Mouse (Mus musculus) lung, postnatal 25 days (tissue): ENCODE results near the gene Uvssa.

Experiments
- DNase-seq: peaks from one replicate; pipeline ENCODE4 v3.0.0; 2022; ENCODE audit warnings: low spot score

Gene Uvssa

DNA sequence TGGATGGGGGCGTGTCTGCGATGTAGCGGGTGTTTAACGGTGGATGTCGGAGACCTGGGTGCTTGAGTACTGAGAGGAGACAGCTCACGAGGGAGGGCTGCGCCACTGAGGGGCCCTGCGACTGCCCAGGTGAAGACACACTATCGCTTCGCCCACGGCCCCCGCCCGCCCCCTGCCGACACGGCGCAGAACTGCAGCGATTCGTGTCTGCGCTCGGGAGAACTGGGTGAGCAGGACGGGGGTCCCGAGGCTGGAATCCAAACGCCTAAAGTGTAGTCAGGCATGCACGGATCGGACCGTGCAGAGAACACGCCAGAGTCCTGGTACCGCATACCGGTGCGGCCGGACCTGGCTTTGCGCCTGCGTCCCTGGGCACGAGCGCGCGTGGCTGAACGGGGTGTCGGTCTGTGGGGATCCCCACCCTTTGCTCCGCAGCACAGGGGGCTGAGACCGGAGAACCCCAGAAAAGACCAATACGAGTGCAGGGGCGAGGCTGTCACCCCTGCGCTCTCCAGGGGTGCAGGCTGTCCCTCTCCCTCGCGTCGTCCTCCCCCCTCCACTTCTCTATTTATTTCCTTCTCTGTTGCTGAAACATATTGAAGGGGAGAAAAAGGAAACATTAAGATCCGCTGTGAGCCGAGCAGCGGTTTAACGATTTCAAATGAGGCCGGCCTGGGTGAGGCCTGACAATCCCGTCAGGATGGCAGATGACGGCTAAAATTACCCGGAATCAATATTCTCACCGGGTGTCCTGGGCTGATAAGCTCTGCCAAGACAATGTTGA, 64.8 kb downstream of the Uvssa start:
- DNase-seq, result peak; percentile 7

DNA sequence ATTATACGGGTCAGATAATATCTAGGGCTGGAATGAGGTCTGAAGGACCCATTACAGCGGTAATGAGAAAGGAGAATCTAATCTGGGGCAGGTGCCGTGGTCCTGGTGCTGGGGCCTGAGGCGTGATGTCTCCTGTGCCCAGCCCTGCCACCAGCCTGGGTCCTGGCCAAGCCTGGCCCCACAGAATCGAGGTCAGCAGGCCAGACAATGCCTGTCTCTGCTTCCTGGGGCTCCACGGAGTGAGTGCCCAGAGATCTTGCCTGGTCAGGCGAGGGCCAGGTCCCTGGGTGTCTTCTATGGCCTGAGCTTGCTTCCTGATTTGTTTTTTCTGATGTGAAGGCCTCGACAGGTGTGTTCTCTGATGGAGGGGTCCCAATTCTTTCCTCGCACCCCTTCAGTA, 65.4 kb downstream of the Uvssa start:
- DNase-seq, result no peak

DNA sequence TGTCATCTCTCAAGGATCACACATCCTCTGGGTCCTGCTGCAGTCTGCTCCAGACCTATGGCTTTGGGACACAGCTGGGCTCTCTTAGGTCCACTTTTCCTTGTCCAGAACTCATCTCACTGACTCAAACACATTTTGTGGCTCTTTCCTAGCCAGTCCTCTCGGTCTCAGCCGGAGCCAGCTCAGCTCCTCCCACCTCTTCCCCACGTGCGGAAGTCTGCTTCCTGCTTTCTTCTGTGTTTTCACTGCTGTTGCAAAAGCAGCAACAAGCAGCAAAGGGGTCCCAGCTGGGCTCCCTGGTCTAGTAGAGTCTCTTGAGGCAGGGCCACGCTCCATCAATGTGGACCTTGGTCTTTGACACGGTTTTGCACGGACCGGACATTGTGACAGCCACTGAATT, 77.4 kb downstream of the Uvssa start:
- DNase-seq, result no peak

DNA sequence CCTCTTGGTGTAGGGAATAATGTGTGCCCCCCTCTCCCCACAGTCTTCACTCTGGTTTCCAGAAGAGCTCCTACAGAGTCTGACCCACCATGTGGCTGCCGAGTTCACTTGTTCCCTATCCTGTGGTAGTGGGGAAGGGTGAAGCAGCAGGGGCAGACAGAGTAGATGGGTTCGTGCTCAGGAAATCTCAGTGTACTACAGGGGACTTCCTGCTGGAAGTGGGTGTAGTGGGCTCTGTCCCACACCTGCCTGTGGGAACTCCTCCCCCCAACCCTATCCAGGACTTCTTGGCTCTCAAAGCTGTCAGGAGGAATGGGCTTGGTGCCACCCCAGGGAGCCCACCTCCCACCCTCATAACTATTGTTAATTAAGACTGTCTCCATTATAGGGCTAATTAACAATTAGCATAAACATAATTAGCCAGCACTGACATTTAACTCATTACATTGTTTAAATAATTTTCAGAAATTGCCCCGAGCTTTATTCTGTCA, 79.8 kb downstream of the Uvssa start:
- DNase-seq, result no peak

DNA sequence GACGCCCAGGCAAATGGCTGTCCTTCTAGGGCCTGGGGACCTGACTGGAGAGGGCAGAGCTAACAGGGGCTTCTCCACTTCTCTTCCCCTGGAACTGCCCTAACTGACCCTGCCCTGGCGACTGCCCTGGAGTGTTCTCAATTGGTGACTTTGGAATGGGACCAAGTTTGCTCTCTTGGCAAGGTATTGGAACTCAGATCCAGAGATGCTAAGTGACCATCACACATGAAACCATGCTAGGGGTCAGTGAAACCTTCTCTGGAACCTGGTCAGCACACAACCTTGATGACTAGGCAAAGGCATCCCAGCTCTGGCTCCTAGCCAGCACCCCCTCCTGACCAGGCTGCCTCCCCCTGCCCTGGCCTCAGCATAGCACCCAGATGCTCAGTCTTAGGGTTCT, 80.8 kb downstream of the Uvssa start:
- DNase-seq, result no peak

DNA sequence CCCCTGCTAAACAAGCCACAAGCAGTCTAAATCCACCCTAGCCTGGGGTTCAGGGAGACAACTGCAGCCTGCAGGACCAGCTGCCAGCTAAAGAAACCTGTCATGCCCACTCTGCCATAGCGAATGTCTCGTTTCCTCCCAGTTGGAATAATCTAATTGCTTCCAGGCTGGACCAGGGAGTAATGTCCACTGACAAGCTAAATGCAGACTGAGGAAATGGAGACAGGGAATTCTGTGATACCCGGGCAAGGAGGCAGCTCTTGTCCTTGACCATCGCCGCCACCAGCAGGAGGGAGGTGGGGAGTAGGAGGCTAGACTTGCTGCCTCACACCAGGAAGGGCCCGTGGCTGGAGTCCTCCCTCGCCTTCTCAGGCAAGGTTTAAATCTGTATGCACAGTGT, 86.0 kb downstream of the Uvssa start:
- no peak for DNase-seq

DNA sequence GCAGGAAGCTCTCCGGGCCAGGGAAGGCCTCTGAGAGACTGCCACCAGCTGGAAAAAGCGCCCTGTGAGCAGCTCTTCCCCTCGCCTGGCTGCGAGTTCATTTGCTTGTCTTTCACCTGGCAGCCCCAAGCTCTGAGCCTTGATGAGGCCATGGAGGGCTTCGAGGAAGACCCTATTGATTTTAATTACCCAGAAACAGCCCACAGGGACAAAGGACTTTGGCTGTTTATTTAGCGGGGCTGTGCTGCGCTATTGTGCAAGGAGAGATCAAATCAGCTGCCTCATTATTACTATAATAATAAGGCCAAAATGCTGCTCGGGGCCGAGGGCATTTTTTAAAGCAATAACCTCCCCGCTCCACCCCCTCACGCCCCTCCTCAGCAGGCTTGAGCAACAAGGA, 87.1 kb downstream of the Uvssa start:
- no peak for DNase-seq
